Mouse (Mus musculus): ENCODE measurements around the gene Farsa. TPM values are rescaled to one million over a fixed set of nuclear protein-coding genes. Genes with fewer than 3 reads are reported as not detected.
A peak's percentile ranks its signal among the peaks of the same experiment; 100 is the strongest.

Gene Farsa
- polyA plus RNA-seq, 1 experiment from 2014 or later: 99.9 TPM

DNA sequence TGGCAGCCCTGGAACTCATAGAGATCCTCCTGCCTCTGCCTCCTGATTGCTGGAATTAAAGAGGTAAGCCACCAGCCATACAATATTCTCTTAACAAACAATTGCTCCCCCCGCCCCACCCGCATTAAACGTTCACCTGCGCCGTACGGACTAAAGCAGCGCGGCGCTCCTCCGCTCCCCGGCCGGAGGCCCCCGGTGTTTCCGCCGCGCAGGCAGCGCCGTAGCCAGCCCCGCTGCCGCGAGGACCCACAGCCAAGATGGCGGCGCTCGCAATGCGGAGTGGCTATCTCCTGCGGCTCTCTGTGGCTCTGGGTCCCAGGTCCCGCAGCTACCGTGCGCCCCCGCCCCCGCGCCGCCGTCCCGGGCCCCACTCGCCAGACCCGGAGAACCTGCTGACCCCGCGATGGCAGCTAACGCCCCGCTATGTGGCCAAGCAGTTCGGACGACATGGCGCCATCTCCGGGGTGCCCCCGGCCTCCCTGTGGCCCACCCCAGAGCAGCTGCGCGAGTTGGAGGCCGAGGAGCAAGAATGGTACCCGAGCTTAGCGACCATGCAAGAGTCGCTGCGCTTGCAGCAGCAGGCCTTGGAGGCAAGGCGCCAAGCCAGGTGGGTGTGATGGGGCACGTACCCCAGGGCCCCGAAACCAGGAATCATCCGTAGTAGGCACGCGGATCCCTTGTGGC, 24.6 kb upstream of the Farsa start:
- peak overlapping the region; percentile 55 for H3K4me2 ChIP-seq (ENCODE audit: low read depth, severe bottlenecking)
- WGBS: 1% methylated on average over 59 of the region's 59 CpGs
- H3K27me3 ChIP-seq (ENCODE audit: control insufficient read depth, insufficient read depth, low read length): no peaks in the 10 kb centered on the region
- H3K4me3 ChIP-seq (ENCODE audit: low read depth, low read length): peak overlapping the region; percentile 98
- DNase-seq (ENCODE audit: low spot score) (peak; percentile 88), ATAC-seq (ENCODE audit: insufficient number of reproducible peaks, low FRiP score, low TSS enrichment, low read depth) (peak; percentile 46; the same call in 1 of the 2 replicates)
- no peaks in the 10 kb centered on the region for H3K9me3 ChIP-seq (ENCODE audit: control insufficient read depth, low read length)
- peak overlapping the region; percentile 97 for H3K9ac ChIP-seq (ENCODE audit: low read length)
- peaks cover 14% of the 10 kb centered on the region for H3K4me1 ChIP-seq (ENCODE audit: control insufficient read depth, insufficient read depth, low read length)
- H3K27ac ChIP-seq (replicated peaks; ENCODE audit: low read depth, low read length): peak overlapping the region; percentile 93
- H3K36me3 ChIP-seq (ENCODE audit: control insufficient read depth, insufficient read depth, low read length): peaks cover 24% of the 10 kb centered on the region; the same call in 1 of the 2 replicates

DNA sequence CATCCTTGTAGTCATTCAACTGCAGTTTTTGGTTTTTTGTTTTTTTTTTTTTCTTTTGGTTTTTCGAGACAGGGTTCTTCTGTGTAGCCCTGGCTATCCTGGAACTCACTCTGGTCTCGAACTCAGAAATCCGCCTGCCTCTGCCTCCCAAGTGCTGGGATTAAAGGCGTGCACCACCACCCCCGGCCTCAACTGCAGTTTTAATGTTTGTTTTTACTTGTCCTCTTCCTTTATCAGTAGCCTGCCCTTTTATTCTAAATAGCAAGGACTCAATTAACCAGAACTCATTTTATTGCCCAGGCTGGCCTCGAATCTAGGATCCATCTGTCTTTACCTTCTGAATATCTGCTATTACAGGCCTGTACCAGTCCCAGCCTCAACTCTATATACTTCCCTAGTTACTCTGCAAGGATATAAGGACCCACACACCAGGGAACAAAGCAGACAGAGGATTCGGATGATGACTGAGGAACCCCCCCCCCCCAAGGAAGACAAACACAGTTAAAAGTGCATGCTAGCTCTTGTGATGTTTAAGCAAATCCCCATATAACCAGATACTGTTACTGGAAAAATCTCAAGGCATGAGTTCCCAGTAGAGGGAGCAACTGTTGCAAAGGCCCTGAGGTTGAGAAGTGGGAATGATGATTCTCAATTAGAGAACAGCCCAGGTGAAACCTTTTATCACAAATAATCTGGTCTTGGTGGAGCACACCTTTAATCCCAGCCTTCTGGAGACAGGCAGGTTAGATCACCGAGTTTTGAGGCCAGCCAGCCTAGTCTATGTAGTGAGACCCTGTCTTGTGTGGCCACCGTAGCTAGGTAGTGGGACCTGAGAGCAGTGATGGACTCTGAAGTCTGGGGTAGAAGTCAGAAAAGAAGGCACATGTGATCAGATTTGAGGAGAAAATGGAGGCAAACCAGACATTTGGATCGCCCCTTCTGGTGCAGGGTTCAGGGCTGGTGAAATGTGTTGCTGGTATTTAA, 23.7 kb upstream of the Farsa start:
- peak overlapping the region; percentile 93; the same call in 1 of the 2 replicates for H3K27ac ChIP-seq (replicated peaks; ENCODE audit: low read depth, low read length)
- DNase-seq (ENCODE audit: low spot score) (no peak), ATAC-seq (ENCODE audit: insufficient number of reproducible peaks, low FRiP score, low TSS enrichment, low read depth) (no peak)
- peak overlapping the region; percentile 98 for H3K4me3 ChIP-seq (ENCODE audit: low read depth, low read length)
- peaks cover 23% of the 10 kb centered on the region for H3K4me1 ChIP-seq (ENCODE audit: control insufficient read depth, insufficient read depth, low read length)
- peak overlapping the region; percentile 97 for H3K9ac ChIP-seq (ENCODE audit: low read length)
- H3K27me3 ChIP-seq (ENCODE audit: control insufficient read depth, insufficient read depth, low read length): no peaks in the 10 kb centered on the region
- peaks cover 33% of the 10 kb centered on the region for H3K36me3 ChIP-seq (ENCODE audit: control insufficient read depth, insufficient read depth, low read length)
- H3K4me2 ChIP-seq (ENCODE audit: low read depth, severe bottlenecking): peak overlapping the region; percentile 55
- no peaks in the 10 kb centered on the region for H3K9me3 ChIP-seq (ENCODE audit: control insufficient read depth, low read length)
- WGBS: 69% methylated on average over 10 of the region's 10 CpGs

DNA sequence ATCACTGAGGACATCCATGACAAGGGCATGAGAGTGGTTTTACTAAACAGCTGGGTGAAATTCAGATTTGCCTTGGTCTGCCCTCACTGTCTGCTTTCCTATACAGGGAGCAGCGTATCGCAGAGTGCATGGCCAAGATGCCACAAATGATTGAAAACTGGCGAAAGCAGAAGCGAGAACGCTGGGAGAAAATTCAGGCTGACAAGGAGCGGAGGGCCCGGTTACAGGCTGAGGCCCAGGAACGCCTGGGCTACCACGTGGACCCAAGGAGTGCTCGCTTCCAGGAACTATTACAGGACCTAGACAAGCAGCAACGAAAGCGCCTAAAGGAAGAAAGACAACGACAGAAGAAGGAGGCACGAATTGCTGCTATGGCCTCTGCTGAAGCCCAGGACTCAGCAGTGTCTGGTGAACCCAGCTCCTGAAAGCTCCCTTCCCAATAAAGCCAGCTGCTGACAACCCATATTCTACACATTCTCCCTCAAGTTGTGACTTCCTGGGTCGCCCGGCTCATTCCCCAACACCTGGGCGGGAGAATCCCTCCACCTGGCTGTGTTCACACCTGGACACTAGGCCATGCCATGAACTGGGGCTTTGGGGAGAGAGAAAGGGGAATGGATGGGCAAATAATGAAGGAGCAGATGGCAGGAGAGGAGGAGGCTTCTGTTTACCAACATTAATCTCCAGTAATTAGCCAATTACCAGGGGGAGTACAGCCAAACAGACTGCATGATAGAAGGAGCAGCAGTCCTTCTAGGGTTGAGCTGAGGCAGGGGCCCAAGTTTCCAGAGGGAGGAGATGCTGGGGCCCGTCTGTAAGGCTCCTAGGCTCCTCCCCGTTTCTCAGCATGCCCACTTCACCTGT, 22.6 kb upstream of the Farsa start:
- no peak for DNase-seq (ENCODE audit: low spot score)
- H3K4me1 ChIP-seq (ENCODE audit: control insufficient read depth, insufficient read depth, low read length): peaks cover 25% of the 10 kb centered on the region

DNA sequence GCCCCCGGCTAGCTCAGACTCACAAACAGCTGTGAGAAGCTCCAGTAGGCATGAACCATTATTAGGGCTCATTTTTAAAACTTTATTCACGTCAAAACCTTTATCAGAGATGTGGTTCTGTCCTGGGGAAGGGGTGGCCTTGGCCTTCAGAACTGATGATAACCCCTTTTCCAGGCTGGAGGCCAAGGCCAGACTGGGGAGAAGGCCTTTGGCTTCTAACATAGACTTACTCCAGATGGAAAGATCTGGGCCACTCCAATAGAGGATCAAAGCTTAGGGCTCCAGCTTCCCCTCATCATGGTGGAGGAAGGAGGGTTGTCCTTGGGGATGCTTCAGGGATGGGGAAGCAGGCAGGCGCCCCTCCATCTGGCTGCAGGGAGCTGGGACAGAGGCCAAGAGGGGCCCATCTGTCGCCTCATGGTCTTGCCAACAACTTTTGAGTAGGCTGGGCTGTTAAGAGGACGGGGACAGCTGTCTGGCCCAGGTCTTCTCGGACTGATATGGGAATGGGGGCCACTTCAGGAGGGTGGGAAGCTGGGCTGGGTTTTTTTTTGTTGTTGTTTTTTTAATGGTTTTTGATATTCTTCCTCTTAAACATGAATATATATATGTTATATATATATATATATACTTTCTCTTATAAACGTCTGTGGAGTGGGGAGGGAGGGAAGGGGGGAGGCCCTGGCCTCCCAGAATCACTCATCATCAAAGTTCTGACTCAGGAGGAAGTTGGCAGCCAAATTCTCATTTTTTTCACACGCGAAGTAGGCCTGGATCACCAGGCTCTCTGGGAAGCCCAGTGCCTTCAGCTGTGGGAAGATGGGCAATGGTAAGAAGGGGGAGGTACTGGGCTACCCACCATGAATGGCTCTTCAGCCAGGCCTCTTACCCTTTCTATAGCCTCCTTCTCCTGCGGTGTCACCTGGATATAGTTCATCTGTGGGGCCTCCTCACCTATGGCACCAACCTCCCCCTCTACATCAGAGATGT, 21.6 kb upstream of the Farsa start:
- H3K27me3 ChIP-seq (ENCODE audit: control insufficient read depth, insufficient read depth, low read length): no peaks in the 10 kb centered on the region
- H3K4me2 ChIP-seq (ENCODE audit: low read depth, severe bottlenecking): no peak overlapping the region
- 0 out of 2 replicates have a peak overlapping the region, but pooled peaks have one; percentile 5 for H3K4me3 ChIP-seq (ENCODE audit: low read depth, low read length)
- H3K27ac ChIP-seq (replicated peaks; ENCODE audit: low read depth, low read length): no peak overlapping the region
- peaks cover 30% of the 10 kb centered on the region for H3K4me1 ChIP-seq (ENCODE audit: control insufficient read depth, insufficient read depth, low read length)
- no peak overlapping the region for H3K9ac ChIP-seq (ENCODE audit: low read length)
- H3K36me3 ChIP-seq (ENCODE audit: control insufficient read depth, insufficient read depth, low read length): peaks cover 37% of the 10 kb centered on the region
- ATAC-seq (ENCODE audit: insufficient number of reproducible peaks, low FRiP score, low TSS enrichment, low read depth) (no peak), DNase-seq (ENCODE audit: low spot score) (no peak)
- no peaks in the 10 kb centered on the region for H3K9me3 ChIP-seq (ENCODE audit: control insufficient read depth, low read length)
- WGBS: 81% methylated on average over 10 of the region's 10 CpGs

More for the DNA sequence above, 22.6 kb upstream of the Farsa start:
- Histone ChIP-seq H3K9ac (ENCODE audit: low read length) (no peak overlapping the region), H3K27me3 (ENCODE audit: control insufficient read depth, insufficient read depth, low read length) (no peaks in the 10 kb centered on the region), H3K36me3 (ENCODE audit: control insufficient read depth, insufficient read depth, low read length) (peaks cover 37% of the 10 kb centered on the region), H3K9me3 (ENCODE audit: control insufficient read depth, low read length) (no peaks in the 10 kb centered on the region), H3K4me2 (ENCODE audit: low read depth, severe bottlenecking) (no peak overlapping the region), H3K4me3 (ENCODE audit: low read depth, low read length) (no peak overlapping the region; the same call in 1 of the 2 replicates), H3K27ac (replicated peaks; ENCODE audit: low read depth, low read length) (no peak overlapping the region)
- WGBS: 85% methylated on average over 19 of the region's 19 CpGs
- no peak for ATAC-seq (ENCODE audit: insufficient number of reproducible peaks, low FRiP score, low TSS enrichment, low read depth)

DNA sequence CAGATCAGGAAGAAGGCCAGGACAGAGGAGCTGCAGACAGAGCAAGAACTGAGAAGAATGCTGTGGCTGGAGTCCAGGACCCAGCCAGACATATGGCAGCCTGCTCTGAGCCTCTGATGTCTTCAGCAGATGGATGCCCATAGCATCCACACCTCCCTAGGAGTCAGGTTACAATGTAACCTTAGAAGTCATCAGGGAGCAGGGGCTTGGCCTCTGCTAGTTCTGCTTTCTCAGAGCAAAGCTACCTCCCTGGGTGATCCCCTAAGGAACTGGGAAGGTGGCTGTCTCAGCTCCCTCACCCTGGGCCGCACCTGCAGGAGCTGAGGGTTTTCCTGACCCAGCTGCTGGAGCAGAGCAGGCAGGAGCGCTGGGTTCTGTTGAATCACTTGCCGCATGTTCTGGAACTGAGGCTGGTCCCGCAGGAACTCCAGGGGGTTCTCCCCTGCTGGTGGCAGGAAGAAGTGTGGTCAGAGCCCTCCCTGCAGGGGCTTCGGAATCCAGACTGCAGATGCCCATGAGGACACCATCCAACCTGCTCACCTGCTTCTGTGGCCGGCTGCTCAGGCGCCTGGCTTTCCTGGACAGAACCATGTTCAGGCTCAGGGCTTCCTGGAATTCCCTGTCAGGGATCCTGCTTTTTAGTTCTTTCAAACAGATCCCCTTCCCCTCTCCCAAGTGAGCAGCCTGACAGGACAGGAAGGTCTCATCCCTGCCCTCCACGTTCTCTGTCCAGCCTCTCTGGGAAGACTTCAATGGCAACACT, 19.5 kb upstream of the Farsa start:
- ATAC-seq (ENCODE audit: insufficient number of reproducible peaks, low FRiP score, low TSS enrichment, low read depth) (peak; percentile 33), DNase-seq (ENCODE audit: low spot score) (peak; percentile 63)
- Histone ChIP-seq H3K4me1 (ENCODE audit: control insufficient read depth, insufficient read depth, low read length) (peaks cover 30% of the 10 kb centered on the region), H3K27ac (replicated peaks; ENCODE audit: low read depth, low read length) (peak overlapping the region; percentile 79), H3K9me3 (ENCODE audit: control insufficient read depth, low read length) (no peaks in the 10 kb centered on the region), H3K36me3 (ENCODE audit: control insufficient read depth, insufficient read depth, low read length) (peaks cover 44% of the 10 kb centered on the region), H3K4me2 (ENCODE audit: low read depth, severe bottlenecking) (peak overlapping the region; percentile 28), H3K9ac (ENCODE audit: low read length) (peak overlapping the region; percentile 30; the same call in 1 of the 2 replicates), H3K4me3 (ENCODE audit: low read depth, low read length) (0 out of 2 replicates have a peak overlapping the region, but pooled peaks have one; percentile 15), H3K27me3 (ENCODE audit: control insufficient read depth, insufficient read depth, low read length) (no peaks in the 10 kb centered on the region)
- 35% methylated on average over 8 of the region's 8 CpGs for WGBS

DNA sequence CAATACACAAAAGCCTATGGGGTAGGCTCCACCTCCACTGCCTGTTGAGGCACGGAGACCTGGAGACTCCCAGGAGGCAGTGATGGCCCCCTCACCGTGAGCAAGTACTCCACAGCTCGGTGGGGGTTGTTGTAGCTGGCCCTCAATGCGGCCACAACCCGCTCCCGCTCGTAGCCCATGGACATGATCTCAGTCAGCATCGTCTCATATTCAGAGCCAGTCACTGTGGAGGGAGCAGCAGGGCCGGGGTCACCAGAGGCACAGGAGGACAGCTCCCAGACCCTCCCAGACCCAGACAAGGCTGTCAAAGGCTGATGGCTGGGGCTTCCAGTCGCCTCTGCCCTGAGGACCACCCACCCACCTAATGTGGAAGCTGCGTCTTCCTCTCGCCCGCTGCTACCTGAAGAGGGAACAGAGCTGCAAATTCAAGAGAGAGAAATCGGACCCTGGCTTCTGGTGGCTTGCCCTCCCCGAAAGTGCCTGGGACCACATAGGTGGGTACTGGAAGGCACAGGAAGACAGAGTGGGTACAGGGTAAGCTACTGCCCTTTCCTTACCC, 18.8 kb upstream of the Farsa start:
- Histone ChIP-seq H3K4me1 (ENCODE audit: control insufficient read depth, insufficient read depth, low read length) (peaks cover 31% of the 10 kb centered on the region), H3K36me3 (ENCODE audit: control insufficient read depth, insufficient read depth, low read length) (peaks cover 50% of the 10 kb centered on the region), H3K4me3 (ENCODE audit: low read depth, low read length) (no peak overlapping the region), H3K4me2 (ENCODE audit: low read depth, severe bottlenecking) (peak overlapping the region; percentile 28; the same call in 1 of the 2 replicates), H3K27me3 (ENCODE audit: control insufficient read depth, insufficient read depth, low read length) (no peaks in the 10 kb centered on the region), H3K9me3 (ENCODE audit: control insufficient read depth, low read length) (no peaks in the 10 kb centered on the region), H3K9ac (ENCODE audit: low read length) (no peak overlapping the region; the same call in 1 of the 2 replicates), H3K27ac (replicated peaks; ENCODE audit: low read depth, low read length) (peak overlapping the region; percentile 79)
- DNase-seq (ENCODE audit: low spot score): no peak
- 81% methylated on average over 15 of the region's 15 CpGs for WGBS
- no peak for ATAC-seq (ENCODE audit: insufficient number of reproducible peaks, low FRiP score, low TSS enrichment, low read depth)
